Mouse (Mus musculus) forebrain, embryonic 16.5 days (tissue): ENCODE data around the gene S100a8. TPM values are rescaled to one million over a fixed set of nuclear protein-coding genes. Genes with fewer than 3 reads are reported as not detected.
A peak's percentile ranks its signal among the peaks of the same experiment; 100 is the strongest.

ENCODE experiments used
- ATAC-seq: fragments of 200-750 bp; cut with Nextera tagmentation; 2 replicates; pipeline ENCODE4 v1.8.0; 2017; ENCODE audit warnings: mild to moderate bottlenecking, moderate library complexity
- H3K27ac ChIP-seq: fragments of 300-500 bp; sonication (generic); 2 replicates; pipeline ENCODE4 v1.5.1; 2014; ENCODE audit warnings: low read length, control low read depth
- H3K27me3 ChIP-seq: fragments of 300-500 bp; sonication (generic); replicated peaks from 2 replicates; pipeline ENCODE4 v1.6.1; 2014; ENCODE audit warnings: low read length; ENCODE audit not compliant: control insufficient read depth, insufficient read depth
- H3K36me3 ChIP-seq: fragments of 300-500 bp; sonication (generic); 2 replicates; pipeline ENCODE4 v1.6.1; 2014; ENCODE audit not compliant: control insufficient read depth, insufficient read depth
- H3K4me1 ChIP-seq: fragments of 300-500 bp; sonication (generic); replicated peaks from 2 replicates; pipeline ENCODE4 v1.6.1; 2014; ENCODE audit warnings: low read length; ENCODE audit not compliant: control insufficient read depth, insufficient read depth
- H3K4me2 ChIP-seq: fragments of 300-500 bp; sonication (generic); 2 replicates; pipeline ENCODE4 v1.6.1; 2014; ENCODE audit warnings: mild to moderate bottlenecking, low read length, control low read depth
- H3K4me3 ChIP-seq: fragments of 300-500 bp; sonication (generic); replicated peaks from 2 replicates; pipeline ENCODE4 v1.5.1; 2014; ENCODE audit warnings: mild to moderate bottlenecking, low read length, control low read depth
- H3K9ac ChIP-seq: fragments of 300-500 bp; sonication (generic); replicated peaks from 2 replicates; pipeline ENCODE4 v1.6.1; 2014; ENCODE audit warnings: low read depth, low read length, control low read depth
- H3K9me3 ChIP-seq: fragments of 300-500 bp; sonication (generic); 2 replicates; pipeline ENCODE4 v1.6.1; 2016; ENCODE audit warnings: low read length; ENCODE audit not compliant: control insufficient read depth
- WGBS: fragments of 180-500 bp; shearing (Covaris S2); extraction: QIAGEN DNeasy Blood & Tissue Kit; methylation state at CpG from one replicate; pipeline ENCODE4 v1.1.7; 2014; 5-methylcytosine and 5-hydroxymethylcytosine counted together
- polyA plus RNA-seq: library from polyadenylated mRNA; unstranded; fragments of >200 nt; fragmentation: Nextera tagmentation; extraction: Ambion mirVana; gene quantifications from 2 replicates; pipeline ENCODE4 v1.2.1, GENCODE M21; 2015

S100a8 gene
- polyA plus RNA-seq, 1 experiment from 2014 or later = 1.8 TPM

- no peak overlapping the region for H3K4me2 ChIP-seq
- 21% methylated on average over 4 of the region's 4 CpGs for WGBS
- no peak overlapping the region for H3K4me3 ChIP-seq
- 0 out of 2 replicates have a peak, but pooled peaks have one; percentile 52 for ATAC-seq
- H3K9me3 ChIP-seq = no peaks in the 10 kb centered on the region
- H3K27ac ChIP-seq = no peak overlapping the region
- H3K27me3 ChIP-seq = no peaks in the 10 kb centered on the region
- no peak overlapping the region for H3K9ac ChIP-seq
- no peaks in the 10 kb centered on the region for H3K4me1 ChIP-seq
- H3K36me3 ChIP-seq = no peaks in the 10 kb centered on the region
Observed at GRCm38 (mm10) chr3:90708523-90709202, 39.9 kb downstream of the S100a8 start.

GRCm38 (mm10) chr3:90709591-90710460 lies 41.0 kb downstream of the S100a8 start:
- Histone ChIP-seq H3K36me3 (no peaks in the 10 kb centered on the region), H3K27ac (no peak overlapping the region), H3K4me3 (no peak overlapping the region), H3K4me2 (no peak overlapping the region), H3K9ac (no peak overlapping the region), H3K4me1 (no peaks in the 10 kb centered on the region), H3K27me3 (no peaks in the 10 kb centered on the region), H3K9me3 (no peaks in the 10 kb centered on the region)
- WGBS = 48% methylated on average over 12 of the region's 12 CpGs
- 0 out of 2 replicates have a peak, but pooled peaks have one; percentile 20 for ATAC-seq

Other genes with a start within 250 kb of the S100a8 start
- gene Ints3, start 235.4 kb upstream of the S100a8 start, polyA plus RNA-seq = 32.2 and 32.3 TPM in 2 replicates
- gene Npr1, start 203.1 kb upstream of the S100a8 start, polyA plus RNA-seq = 2.1 and 2.6 TPM in 2 replicates
- gene Ilf2, start 192.9 kb upstream of the S100a8 start, polyA plus RNA-seq = 331 and 336 TPM in 2 replicates
- 76.8 and 83.3 TPM in 2 replicates for gene Snapin, start 177.9 kb upstream of the S100a8 start, polyA plus RNA-seq
- 202 and 220 TPM in 2 replicates for gene Chtop, start 159.5 kb upstream of the S100a8 start, polyA plus RNA-seq
- 11.2 and 14.3 TPM in 2 replicates for gene S100a1, start 154.6 kb upstream of the S100a8 start, polyA plus RNA-seq
- 8.0 and 9.7 TPM in 2 replicates for gene S100a13, start 154.5 kb upstream of the S100a8 start, polyA plus RNA-seq
- 0.31 TPM in 1 of 2 replicates, not detected in the other for gene S100a14, start 142.1 kb upstream of the S100a8 start, polyA plus RNA-seq
- 36.2 and 44.2 TPM in 2 replicates for gene S100a16, start 131.7 kb upstream of the S100a8 start, polyA plus RNA-seq
- 0.07 TPM in 1 of 2 replicates, not detected in the other for gene S100a3, start 108.4 kb upstream of the S100a8 start, polyA plus RNA-seq
- not detected in 2 replicates for gene S100a2, start 78.7 kb upstream of the S100a8 start, polyA plus RNA-seq
- not detected in 2 replicates for gene Gm42674, start 67.1 kb upstream of the S100a8 start, polyA plus RNA-seq
- 0.65 and 1.3 TPM in 2 replicates for gene S100a4, start 65.2 kb upstream of the S100a8 start, polyA plus RNA-seq
- not detected in 2 replicates for gene S100a5, start 60.5 kb upstream of the S100a8 start, polyA plus RNA-seq
- gene S100a6, start 56.1 kb upstream of the S100a8 start, polyA plus RNA-seq = 9.5 and 13.3 TPM in 2 replicates
- gene S100a7a, start 15.0 kb upstream of the S100a8 start, polyA plus RNA-seq = not detected in 2 replicates
- 0.77 and 3.4 TPM in 2 replicates for gene S100a9, start 26.7 kb downstream of the S100a8 start, polyA plus RNA-seq
- not detected in 2 replicates for gene Pglyrp4, start 57.9 kb downstream of the S100a8 start, polyA plus RNA-seq
- gene Gm5849, start 108.9 kb downstream of the S100a8 start, polyA plus RNA-seq = not detected in 2 replicates